Mouse (Mus musculus) heart, adult 18-20 months (tissue): ENCODE measurements around the gene Llgl1. TPM values are rescaled to one million over a fixed set of nuclear protein-coding genes. Genes with fewer than 3 reads are reported as not detected.
A peak's percentile ranks its signal among the peaks of the same experiment; 100 is the strongest.

Experiments
- DNase-seq, 2 experiments: peaks; one replicate each; pipeline ENCODE4 v3.0.0; 2021 to 2022; ENCODE audit warnings: mixed read lengths in 1 of 2
- long read RNA-seq, 2 experiments: library from polyadenylated mRNA; stranded (forward); transcript quantifications; one replicate each; pipeline ENCODE4 v2.0.0; 2021
- total RNA-seq, 2 experiments: library from RNA; stranded (reverse); gene quantifications; 2 replicates each; pipeline ENCODE4 v1.2.3; 2021

Llgl1 gene
- 10 to 100 TPM; 10.4 to 10.8 TPM for total RNA-seq
- long read RNA-seq, experiment 1, full-length matches to known transcripts, result 5 of 11 reads
- long read RNA-seq, experiment 1, partial matches to known transcripts, result 1 of 11 reads
- long read RNA-seq, experiment 1, other reads (novel, unspliced or antisense), result 5 of 11 reads
- long read RNA-seq, experiment 2, full-length matches to known transcripts, result 5 of 11 reads
- long read RNA-seq, experiment 2, partial matches to known transcripts, result 5 of 11 reads
- long read RNA-seq, experiment 2, other reads (novel, unspliced or antisense), result 1 of 11 reads

GRCm38 (mm10) chr11:60699524-60700075 lies at the start of gene Llgl1:
TSS of gene Llgl1 (plus strand) at chr11:60699723.
- DNase-seq, result peak; percentile 88 to 91

GRCm38 (mm10) chr11:60696165-60696564 lies 3.4 kb upstream of the Llgl1 start:
- DNase-seq, result no peak

GRCm38 (mm10) chr11:60697561-60697960 lies 2.0 kb upstream of the Llgl1 start:
- peak; percentile 17 to 20 for DNase-seq

- peak; percentile 88 to 91 for DNase-seq
These were observed 558 bp upstream of the Llgl1 start for GRCm38 (mm10) chr11:60698806-60699523.

- peak; percentile 2 to 7 for DNase-seq
These were observed 1.0 kb downstream of the Llgl1 start for GRCm38 (mm10) chr11:60700320-60701185.

GRCm38 (mm10) chr11:60701611-60702010 lies 2.1 kb downstream of the Llgl1 start:
- DNase-seq, result peak; percentile 1 to 13

- DNase-seq, result peak; percentile 50 to 59
These were observed 3.6 kb downstream of the Llgl1 start for GRCm38 (mm10) chr11:60703131-60703530.

- DNase-seq, result peak; percentile 1 to 3
These were observed 4.7 kb downstream of the Llgl1 start for GRCm38 (mm10) chr11:60704023-60704880.

- DNase-seq, result peak in 1 of 2 experiments; percentile 2
These were observed 5.7 kb downstream of the Llgl1 start for GRCm38 (mm10) chr11:60705255-60705654.

- peak in 1 of 2 experiments; percentile 0 for DNase-seq
These were observed 6.6 kb downstream of the Llgl1 start for GRCm38 (mm10) chr11:60706076-60706475.

- DNase-seq, result peak in 1 of 2 experiments; percentile 6
These were observed 7.4 kb downstream of the Llgl1 start for GRCm38 (mm10) chr11:60706696-60707480.

- DNase-seq, result peak; percentile 95 to 96
These were observed 8.1 kb downstream of the Llgl1 start for GRCm38 (mm10) chr11:60707672-60708071.

GRCm38 (mm10) chr11:60708631-60709030 lies 9.1 kb downstream of the Llgl1 start:
- DNase-seq, result peak; percentile 2 to 9

- peak; percentile 2 to 3 for DNase-seq
These were observed 10.2 kb downstream of the Llgl1 start for GRCm38 (mm10) chr11:60709481-60710465.

GRCm38 (mm10) chr11:60711218-60711617 lies 11.7 kb downstream of the Llgl1 start:
- no peak for DNase-seq

GRCm38 (mm10) chr11:60712040-60712439 lies 12.5 kb downstream of the Llgl1 start:
- DNase-seq, result no peak

GRCm38 (mm10) chr11:60712639-60713255 lies 13.2 kb downstream of the Llgl1 start:
- no peak for DNase-seq

- DNase-seq, result no peak
These were observed 16.3 kb downstream of the Llgl1 start for GRCm38 (mm10) chr11:60715833-60716232.

- DNase-seq, result no peak
These were observed 19.7 kb downstream of the Llgl1 start for GRCm38 (mm10) chr11:60719263-60719662.
